Mouse (Mus musculus): ENCODE results near the gene Enox1. TPM values are rescaled to one million over a fixed set of nuclear protein-coding genes. Genes with fewer than 3 reads are reported as not detected.

Enox1 gene
- polyA plus RNA-seq, 1 experiment: 34.9 TPM

- TF ChIP-seq CTCF (IDR thresholded peaks at IDR 0.05; ENCODE audit: borderline replicate concordance, extremely low read depth, insufficient read depth, insufficient read length) (no peak), POLR2A (IDR thresholded peaks at IDR 0.05; ENCODE audit: borderline replicate concordance, extremely low read depth, insufficient read depth, insufficient read length, poor library complexity, severe bottlenecking) (no peak)
- no peak for DNase-seq (ENCODE audit: low read depth)
These were observed 253.8 kb downstream of the Enox1 start for GRCm38 (mm10) chr14:77410354-77410753.

- DNase-seq (ENCODE audit: low read depth): no peak
- TF ChIP-seq POLR2A (IDR thresholded peaks at IDR 0.05; ENCODE audit: borderline replicate concordance, extremely low read depth, insufficient read depth, insufficient read length, poor library complexity, severe bottlenecking): no peak
- no peak for TF ChIP-seq CTCF (IDR thresholded peaks at IDR 0.05; ENCODE audit: borderline replicate concordance, extremely low read depth, insufficient read depth, insufficient read length)
These were observed 256.5 kb downstream of the Enox1 start for GRCm38 (mm10) chr14:77413106-77413505.

GRCm38 (mm10) chr14:77416358-77416757 is 259.8 kb downstream of the Enox1 start:
- no peak for DNase-seq (ENCODE audit: low read depth)
- TF ChIP-seq POLR2A (IDR thresholded peaks at IDR 0.05; ENCODE audit: borderline replicate concordance, extremely low read depth, insufficient read depth, insufficient read length, poor library complexity, severe bottlenecking): no peak
- no peak for TF ChIP-seq CTCF (IDR thresholded peaks at IDR 0.05; ENCODE audit: borderline replicate concordance, extremely low read depth, insufficient read depth, insufficient read length)

- TF ChIP-seq POLR2A (IDR thresholded peaks at IDR 0.05; ENCODE audit: borderline replicate concordance, extremely low read depth, insufficient read depth, insufficient read length, poor library complexity, severe bottlenecking): no peak
- no peak for TF ChIP-seq CTCF (IDR thresholded peaks at IDR 0.05; ENCODE audit: borderline replicate concordance, extremely low read depth, insufficient read depth, insufficient read length)
- peak; percentile 42 for DNase-seq (ENCODE audit: low read depth)
These were observed 264.5 kb downstream of the Enox1 start for GRCm38 (mm10) chr14:77421031-77421430.

GRCm38 (mm10) chr14:77423194-77423593 is 266.6 kb downstream of the Enox1 start:
- DNase-seq (ENCODE audit: low read depth): no peak
- TF ChIP-seq CTCF (IDR thresholded peaks at IDR 0.05; ENCODE audit: borderline replicate concordance, extremely low read depth, insufficient read depth, insufficient read length) (no peak), POLR2A (IDR thresholded peaks at IDR 0.05; ENCODE audit: borderline replicate concordance, extremely low read depth, insufficient read depth, insufficient read length, poor library complexity, severe bottlenecking) (no peak)

GRCm38 (mm10) chr14:77439426-77439825 is 282.9 kb downstream of the Enox1 start:
- no peak for DNase-seq (ENCODE audit: low read depth)
- TF ChIP-seq POLR2A (IDR thresholded peaks at IDR 0.05; ENCODE audit: borderline replicate concordance, extremely low read depth, insufficient read depth, insufficient read length, poor library complexity, severe bottlenecking): no peak

- TF ChIP-seq CTCF (IDR thresholded peaks at IDR 0.05; ENCODE audit: borderline replicate concordance, extremely low read depth, insufficient read depth, insufficient read length) (no peak), POLR2A (IDR thresholded peaks at IDR 0.05; ENCODE audit: borderline replicate concordance, extremely low read depth, insufficient read depth, insufficient read length, poor library complexity, severe bottlenecking) (no peak)
- peak; percentile 41 for DNase-seq (ENCODE audit: low read depth)
These were observed 284.2 kb downstream of the Enox1 start for GRCm38 (mm10) chr14:77440805-77441204.

- no peak for DNase-seq (ENCODE audit: low read depth)
- TF ChIP-seq CTCF (IDR thresholded peaks at IDR 0.05; ENCODE audit: borderline replicate concordance, extremely low read depth, insufficient read depth, insufficient read length) (no peak), POLR2A (IDR thresholded peaks at IDR 0.05; ENCODE audit: borderline replicate concordance, extremely low read depth, insufficient read depth, insufficient read length, poor library complexity, severe bottlenecking) (no peak)
These were observed 285.0 kb downstream of the Enox1 start for GRCm38 (mm10) chr14:77441541-77441940.

GRCm38 (mm10) chr14:77448001-77448400 is 291.4 kb downstream of the Enox1 start:
- TF ChIP-seq CTCF (IDR thresholded peaks at IDR 0.05; ENCODE audit: borderline replicate concordance, extremely low read depth, insufficient read depth, insufficient read length) (no peak), POLR2A (IDR thresholded peaks at IDR 0.05; ENCODE audit: borderline replicate concordance, extremely low read depth, insufficient read depth, insufficient read length, poor library complexity, severe bottlenecking) (no peak)
- DNase-seq (ENCODE audit: low read depth): no peak

GRCm38 (mm10) chr14:77451916-77452315 is 295.4 kb downstream of the Enox1 start:
- DNase-seq (ENCODE audit: low read depth): no peak
- TF ChIP-seq POLR2A (IDR thresholded peaks at IDR 0.05; ENCODE audit: borderline replicate concordance, extremely low read depth, insufficient read depth, insufficient read length, poor library complexity, severe bottlenecking) (no peak), CTCF (IDR thresholded peaks at IDR 0.05; ENCODE audit: borderline replicate concordance, extremely low read depth, insufficient read depth, insufficient read length) (no peak)

- TF ChIP-seq POLR2A (IDR thresholded peaks at IDR 0.05; ENCODE audit: borderline replicate concordance, extremely low read depth, insufficient read depth, insufficient read length, poor library complexity, severe bottlenecking) (no peak), CTCF (IDR thresholded peaks at IDR 0.05; ENCODE audit: borderline replicate concordance, extremely low read depth, insufficient read depth, insufficient read length) (no peak)
- DNase-seq (ENCODE audit: low read depth): peak; percentile 59
These were observed 299.5 kb downstream of the Enox1 start for GRCm38 (mm10) chr14:77456066-77456465.

GRCm38 (mm10) chr14:77456876-77457275 is 300.3 kb downstream of the Enox1 start:
- TF ChIP-seq CTCF (IDR thresholded peaks at IDR 0.05; ENCODE audit: borderline replicate concordance, extremely low read depth, insufficient read depth, insufficient read length) (no peak), POLR2A (IDR thresholded peaks at IDR 0.05; ENCODE audit: borderline replicate concordance, extremely low read depth, insufficient read depth, insufficient read length, poor library complexity, severe bottlenecking) (no peak)
- peak; percentile 78 for DNase-seq (ENCODE audit: low read depth)

- peak; percentile 41 for DNase-seq (ENCODE audit: low read depth)
- TF ChIP-seq CTCF (IDR thresholded peaks at IDR 0.05; ENCODE audit: borderline replicate concordance, extremely low read depth, insufficient read depth, insufficient read length) (no peak), POLR2A (IDR thresholded peaks at IDR 0.05; ENCODE audit: borderline replicate concordance, extremely low read depth, insufficient read depth, insufficient read length, poor library complexity, severe bottlenecking) (no peak)
These were observed 301.7 kb downstream of the Enox1 start for GRCm38 (mm10) chr14:77458217-77458616.

All from brain, embryonic 14.5 days (tissue).